Mouse (Mus musculus) cerebellum, adult 9-10 months (tissue): ENCODE data around the gene Mkrn2.

Experiments used
- DNase-seq: peaks from one replicate; pipeline ENCODE4 v3.0.0; 2022

The Mkrn2 gene

DNA sequence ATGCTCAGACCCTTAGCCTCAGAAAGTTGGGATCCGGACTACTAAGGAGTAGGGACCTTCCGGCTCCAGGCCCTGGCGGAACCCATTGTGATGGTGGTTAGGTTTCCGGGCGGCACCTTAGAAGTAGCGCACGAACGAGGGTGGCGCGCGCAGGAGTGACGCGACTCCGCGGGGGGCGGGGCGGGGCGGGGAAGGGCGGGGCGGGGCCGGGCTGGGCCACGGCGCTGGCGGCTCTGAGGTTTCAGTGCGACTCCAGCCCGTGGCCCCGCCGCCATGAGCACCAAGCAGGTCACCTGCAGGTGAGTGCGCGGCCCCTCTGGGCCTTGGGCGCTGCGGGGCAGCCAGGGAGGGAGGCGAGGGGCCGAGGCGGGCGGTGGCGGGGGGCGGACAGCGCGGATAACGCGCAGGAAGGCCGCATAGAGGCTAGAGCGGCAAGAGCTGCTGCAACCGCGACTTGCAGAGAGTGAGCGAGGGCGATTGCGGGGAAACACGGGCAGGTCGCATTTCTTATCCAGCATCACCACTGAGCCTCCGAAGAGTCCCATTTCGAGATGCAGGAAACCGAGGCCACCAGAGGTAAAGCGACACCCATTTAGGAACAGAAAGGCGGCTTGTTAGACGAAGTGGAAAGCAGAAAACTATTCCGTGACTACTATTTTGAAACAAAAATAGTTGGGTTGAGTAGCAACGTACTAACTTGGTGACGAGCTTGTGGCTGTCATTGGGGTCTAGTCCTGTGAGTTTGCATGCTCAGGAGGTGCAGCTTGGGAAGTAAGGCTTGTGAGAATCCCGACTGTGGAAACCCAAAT lies at the start of gene Mkrn2:
Gene Mkrn2, plus strand, starts transcription at position 188 of the 809 bp plus-strand sequence.
- peak; percentile 82 for DNase-seq

- DNase-seq = no peak
Observed at GRCm38 (mm10) chr6:115555485-115555884, 46.2 kb upstream of the Mkrn2 start.

DNA sequence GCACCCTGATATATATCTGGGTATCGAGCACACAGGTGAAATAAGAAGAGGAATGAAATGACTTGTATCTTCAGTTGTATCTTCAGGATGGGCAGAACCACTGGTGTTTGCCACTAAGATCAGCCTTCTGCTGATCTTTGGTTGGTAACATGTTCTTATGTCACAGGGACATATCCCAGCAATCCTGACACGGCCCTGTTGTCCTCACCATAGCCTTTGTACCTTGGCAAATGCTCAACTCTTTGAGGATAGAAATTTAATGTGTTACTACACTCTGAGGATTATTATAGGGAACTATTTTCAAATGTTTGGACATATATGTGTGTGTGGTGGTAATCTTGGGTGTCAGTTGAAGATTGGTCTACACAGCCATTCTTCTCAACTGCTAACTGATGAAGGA lies 43.5 kb upstream of the Mkrn2 start:
- no peak for DNase-seq

DNA sequence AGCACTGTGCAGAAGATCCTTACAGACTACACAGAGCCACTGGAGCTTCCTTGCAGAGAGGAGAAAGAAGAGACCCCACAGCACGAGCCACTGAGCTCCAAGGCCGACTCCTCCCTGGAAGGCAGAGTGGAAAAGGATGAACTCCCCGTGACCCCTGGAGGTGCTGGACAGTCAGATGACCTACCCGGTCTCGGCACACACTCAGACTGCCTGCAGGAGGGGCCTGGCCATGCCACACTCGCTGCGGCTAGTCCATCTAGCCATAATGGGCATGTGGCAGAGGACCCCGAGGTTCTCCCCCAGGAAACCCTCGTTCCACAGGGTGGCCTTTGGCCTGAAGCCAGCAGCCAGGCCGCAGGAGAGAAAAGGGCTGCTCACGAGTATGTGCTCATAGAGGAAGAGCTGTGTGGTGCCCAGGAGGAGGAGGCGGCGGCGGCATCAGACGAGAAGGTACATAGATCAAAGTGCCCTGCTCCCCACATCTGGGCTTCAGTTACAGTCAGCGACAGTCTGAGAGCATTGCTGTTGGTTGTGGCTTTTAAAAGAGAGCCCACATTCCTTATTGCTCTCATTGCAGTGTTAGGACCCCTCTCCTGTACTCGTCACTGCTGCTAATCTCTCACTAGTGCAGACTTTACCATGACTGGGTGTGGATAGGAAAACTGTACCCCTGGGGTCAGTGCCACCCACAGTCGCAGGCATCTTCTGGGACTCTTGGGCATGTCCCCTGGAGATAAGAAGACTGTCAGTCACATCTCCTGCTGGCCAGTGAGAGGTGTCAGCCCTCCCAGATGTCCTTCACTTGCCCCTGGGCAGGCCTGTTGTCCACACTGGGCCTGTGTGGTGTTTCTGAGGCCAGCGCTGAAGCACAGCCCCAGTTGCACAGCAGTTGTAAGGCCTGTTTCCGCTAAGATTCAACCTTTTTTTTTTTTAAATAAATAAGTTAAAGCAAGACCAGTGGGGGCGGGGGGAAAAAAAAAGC lies 41.8 kb upstream of the Mkrn2 start:
- DNase-seq = no peak

- no peak for DNase-seq
Observed at GRCm38 (mm10) chr6:115565479-115566045, 36.1 kb upstream of the Mkrn2 start.

DNA sequence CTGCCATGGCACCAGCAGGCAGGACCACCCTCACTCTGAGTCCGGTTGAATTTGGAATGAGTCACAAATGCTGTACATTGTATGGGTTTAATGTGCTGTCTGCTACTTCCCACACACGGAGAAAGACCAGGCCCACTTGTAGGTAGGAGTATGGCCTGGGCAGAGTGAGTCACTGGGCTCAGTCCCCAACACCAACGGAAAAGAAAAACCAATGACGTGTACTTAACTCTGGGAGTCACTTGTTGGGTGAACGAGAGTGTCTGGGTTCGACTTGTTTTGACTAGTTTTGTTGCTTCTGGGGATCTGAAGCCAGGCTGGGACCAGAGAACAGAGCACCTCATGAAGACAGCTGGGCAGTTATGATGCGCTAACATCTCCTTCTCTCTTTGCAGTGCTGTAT lies 27.5 kb upstream of the Mkrn2 start:
- DNase-seq = no peak

- no peak for DNase-seq
Observed at GRCm38 (mm10) chr6:115577407-115577806, 24.3 kb upstream of the Mkrn2 start.

DNA sequence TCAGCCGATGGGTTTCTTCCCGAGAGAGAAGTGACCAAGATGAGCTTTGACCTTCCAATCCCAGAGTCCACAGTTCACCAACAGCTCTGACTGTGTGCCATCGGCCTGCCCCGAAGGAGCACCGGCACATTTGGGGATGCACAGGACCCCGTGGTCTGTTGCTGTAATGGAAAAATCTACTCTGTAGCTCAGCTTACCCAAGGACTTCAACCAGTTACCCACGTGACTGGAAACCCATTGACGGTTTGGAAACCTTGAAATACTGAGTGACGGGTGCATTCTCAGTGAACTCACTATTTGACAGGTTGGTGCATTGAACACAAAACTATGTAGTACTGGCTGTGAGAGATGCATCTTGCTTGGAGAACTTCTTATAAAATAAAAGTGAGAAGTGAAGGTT lies 23.8 kb upstream of the Mkrn2 start:
- no peak for DNase-seq

DNA sequence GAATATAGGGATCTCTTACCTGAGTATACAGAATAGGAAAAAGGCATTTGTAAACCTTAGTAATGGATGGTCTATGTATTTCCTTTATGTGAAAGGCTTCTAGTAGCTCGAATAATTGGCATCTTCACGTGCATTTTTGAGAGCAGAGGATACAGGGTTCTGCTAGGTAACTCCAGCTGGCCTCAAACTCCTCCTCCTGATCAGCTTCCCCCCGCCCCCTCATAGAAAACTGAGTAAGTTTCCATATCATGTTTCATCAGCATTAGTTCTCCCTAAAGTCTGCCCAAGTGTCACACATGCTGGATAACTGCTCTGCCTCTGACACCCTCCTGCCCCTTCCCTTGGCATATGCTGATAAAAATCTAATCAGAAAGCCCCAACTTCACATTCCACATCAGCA lies 20.9 kb upstream of the Mkrn2 start:
- no peak for DNase-seq

GRCm38 (mm10) chr6:115582328-115583115 lies 19.2 kb upstream of the Mkrn2 start:
- DNase-seq = no peak

DNA sequence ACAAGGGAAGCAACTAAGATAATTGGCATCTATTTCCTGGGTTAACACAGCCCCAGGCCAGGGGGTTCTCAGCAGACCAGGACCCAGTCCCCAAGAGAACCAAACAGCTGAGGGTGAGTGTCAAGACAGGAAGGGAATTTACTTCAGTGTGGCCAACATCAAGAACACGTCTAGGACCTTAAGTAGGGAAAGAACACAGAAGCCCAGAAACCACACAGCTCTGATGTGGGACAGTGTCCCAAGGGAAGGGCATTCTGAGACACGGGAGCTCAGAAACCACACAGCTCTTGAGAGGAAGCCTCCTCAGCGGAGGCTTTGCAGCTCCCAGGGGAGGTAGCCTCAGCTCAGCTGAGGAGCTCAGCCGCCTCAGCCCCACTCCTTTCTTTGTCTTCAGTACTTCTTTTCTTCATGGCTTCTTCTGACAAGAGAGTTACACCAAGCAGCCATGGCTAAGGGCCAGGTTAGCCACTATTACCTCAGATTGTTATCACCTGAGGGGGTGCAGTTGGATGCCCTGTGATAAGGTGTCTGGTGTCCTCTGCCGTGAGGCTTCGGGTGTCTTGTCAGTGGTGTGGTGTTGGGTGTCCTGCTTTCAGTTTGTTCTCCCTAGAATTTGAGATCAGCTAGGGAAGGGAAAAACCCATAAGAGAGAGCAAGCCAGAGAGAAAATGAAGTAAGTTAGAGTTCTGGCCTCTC lies 18.1 kb upstream of the Mkrn2 start:
- DNase-seq = no peak

DNA sequence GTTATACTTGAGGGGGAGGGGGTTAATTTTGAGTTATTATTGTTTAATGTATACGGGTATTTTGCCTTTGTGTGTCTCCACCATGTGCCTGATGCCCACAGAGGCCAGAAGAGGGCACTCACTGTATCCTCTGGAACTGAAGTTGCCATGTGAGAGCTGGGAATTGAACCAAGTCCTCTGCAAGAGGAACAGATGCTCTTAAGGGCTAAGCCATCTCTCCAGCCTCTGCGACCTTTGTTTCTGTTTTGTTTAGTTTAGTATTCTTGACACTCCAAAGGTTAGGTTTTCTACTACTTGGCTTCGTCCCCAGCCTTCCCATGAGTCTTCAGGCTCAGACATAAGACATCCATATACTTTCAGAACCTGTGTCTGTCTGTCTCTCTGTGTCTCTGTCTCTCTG lies 17.5 kb upstream of the Mkrn2 start:
- no peak for DNase-seq

GRCm38 (mm10) chr6:115586321-115586720 lies 15.4 kb upstream of the Mkrn2 start:
- DNase-seq = no peak

- no peak for DNase-seq
Observed at GRCm38 (mm10) chr6:115591692-115592359, 9.9 kb upstream of the Mkrn2 start.

GRCm38 (mm10) chr6:115592458-115592857 lies 9.2 kb upstream of the Mkrn2 start, which contains the start of gene Mkrn2os:
Gene Mkrn2os, minus strand, starts transcription at chr6:115592576.
- no peak for DNase-seq

DNA sequence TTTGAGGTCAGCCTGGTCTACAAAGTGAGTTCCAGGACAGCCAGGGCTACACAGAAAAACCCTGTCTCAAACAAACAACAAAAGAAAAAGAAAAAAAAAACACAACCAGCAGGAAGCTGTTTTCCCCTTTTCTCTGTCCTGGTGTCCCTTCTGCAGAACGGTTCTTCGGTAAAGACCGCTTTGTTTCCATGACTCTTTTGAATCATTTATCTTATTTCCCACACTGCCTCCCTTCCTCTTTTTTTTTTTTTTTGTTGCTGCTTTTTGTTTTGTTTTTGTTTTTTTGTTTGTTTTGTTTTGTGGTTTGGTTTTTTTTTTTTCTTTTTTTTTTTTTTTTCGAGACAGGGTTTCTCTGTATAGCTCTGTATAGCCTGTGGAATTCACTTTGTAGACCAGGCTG lies 8.4 kb upstream of the Mkrn2 start:
- DNase-seq = no peak

DNA sequence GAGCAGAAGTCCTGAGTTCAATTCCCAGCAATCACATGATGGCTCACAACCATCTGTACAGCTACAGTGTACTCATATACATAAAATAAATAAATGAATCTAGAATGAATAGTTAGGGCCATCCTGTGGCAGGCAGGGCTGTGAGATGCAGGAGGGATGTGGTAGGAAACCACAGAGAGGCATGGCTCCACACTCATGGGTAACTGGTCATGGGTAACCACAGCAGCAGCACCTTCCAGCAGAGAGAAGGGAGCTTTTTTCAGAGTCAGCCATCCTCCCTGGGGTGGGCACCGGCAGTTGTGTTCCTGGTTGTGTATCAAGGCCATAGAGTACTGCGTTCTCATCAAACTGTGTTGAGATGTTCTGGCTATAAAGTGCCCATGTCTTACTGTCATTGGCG lies 7.2 kb upstream of the Mkrn2 start:
- no peak for DNase-seq

DNA sequence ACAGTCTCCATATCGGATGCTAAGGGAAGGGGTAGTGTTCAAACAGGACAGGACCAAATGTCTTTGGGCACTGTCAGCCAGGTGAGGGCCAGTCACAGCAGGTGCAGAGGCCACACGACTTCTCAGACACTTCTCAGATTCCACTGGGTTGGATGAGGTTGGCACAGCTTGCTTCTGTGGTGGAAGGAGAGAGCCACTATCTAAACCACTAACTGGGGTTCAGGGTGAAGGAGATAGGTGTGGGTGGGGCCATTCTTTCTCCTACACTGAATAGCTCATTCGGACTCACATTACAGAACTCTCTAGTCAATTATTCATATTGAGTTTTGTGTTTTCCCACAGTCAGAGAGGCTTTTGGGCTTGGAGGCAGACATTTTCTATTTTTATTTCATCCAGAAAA lies 6.0 kb upstream of the Mkrn2 start:
- DNase-seq = no peak

GRCm38 (mm10) chr6:115601322-115601714 lies 384 bp upstream of the Mkrn2 start:
- no peak for DNase-seq

- DNase-seq = no peak
Observed at GRCm38 (mm10) chr6:115606461-115606860, 4.8 kb downstream of the Mkrn2 start.

DNA sequence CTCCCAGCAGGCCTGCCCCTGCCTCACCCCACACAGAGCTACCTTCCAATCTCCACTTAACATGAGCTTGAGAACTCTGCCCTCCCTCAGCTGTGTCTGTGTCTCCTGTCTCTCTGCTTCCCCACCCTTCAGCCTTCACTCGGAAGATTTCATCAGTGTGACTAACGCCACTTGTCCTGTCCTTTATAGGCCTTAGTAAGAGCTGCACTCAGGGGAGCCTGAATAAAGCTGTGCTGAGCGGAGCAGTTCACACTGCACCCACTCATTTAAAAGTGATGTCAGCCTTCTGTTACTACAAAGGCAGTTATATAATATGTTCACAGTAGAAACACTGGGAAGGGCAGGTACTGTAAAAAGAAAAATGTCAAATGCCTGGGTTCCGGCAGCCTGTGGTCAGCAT lies 5.7 kb downstream of the Mkrn2 start:
- DNase-seq = peak; percentile 50
